Mouse (Mus musculus) ES-E14 (cell line): Measurements from ENCODE around the gene Dnajb5. TPM values are rescaled to one million over a fixed set of nuclear protein-coding genes. Genes with fewer than 3 reads are reported as not detected.
"Not testable (repeated sequence)": the region's sequence is repeated elsewhere in the genome, so short reads cannot be mapped to it uniquely, and the experiment has no call there.

Experiments
- DNase-seq: peaks from one replicate; pipeline ENCODE4 v3.0.0-alpha.2; 2013; ENCODE audit warnings: low read depth, low spot score
- H3K27ac ChIP-seq: 2 replicates; pipeline ENCODE4 v1.5.1; 2012; ENCODE audit warnings: low read depth, mild to moderate bottlenecking, low read length, moderate library complexity, mixed read lengths; ENCODE audit not compliant: poor library complexity, insufficient read depth, severe bottlenecking
- H3K36me3 ChIP-seq: 2 replicates; pipeline ENCODE4 v1.6.1; 2012; ENCODE audit warnings: mild to moderate bottlenecking, low read length, moderate library complexity, mixed read lengths; ENCODE audit not compliant: control insufficient read depth, poor library complexity, insufficient read depth, severe bottlenecking
- H3K4me1 ChIP-seq, 2 experiments: fragments of 150-350 bp in 1 of 2; sonication (generic) in 1 of 2; 2 replicates each; pipeline ENCODE4 v1.6.1; 2012; ENCODE audit warnings: low read length in 2 of 2, mild to moderate bottlenecking in 1 of 2, mixed read lengths in 1 of 2; ENCODE audit not compliant: control insufficient read depth in 2 of 2, insufficient read depth in 2 of 2, poor library complexity in 1 of 2
- H3K4me3 ChIP-seq, 2 experiments: fragments of 150-350 bp in 1 of 2; sonication (generic) in 1 of 2; 2 replicates each; pipeline ENCODE4 v1.5.1; 2012; ENCODE audit warnings: low read length in 2 of 2, low read depth in 1 of 2, mild to moderate bottlenecking in 1 of 2, mixed read lengths in 1 of 2; ENCODE audit not compliant: insufficient read depth in 1 of 2, poor library complexity in 1 of 2, severe bottlenecking in 1 of 2
- H3K9ac ChIP-seq: 2 replicates; pipeline ENCODE4 v1.6.1; 2012; ENCODE audit warnings: low read depth, mild to moderate bottlenecking, low read length, mixed read lengths; ENCODE audit not compliant: poor library complexity, insufficient read depth, severe bottlenecking
- H3K9me3 ChIP-seq: fragments of 150-350 bp; sonication (generic); 2 replicates; pipeline ENCODE4 v1.6.1; 2012; ENCODE audit warnings: low read depth, mild to moderate bottlenecking, low read length; ENCODE audit not compliant: control insufficient read depth, insufficient read depth
- CHD2 ChIP-seq: IDR thresholded peaks from 2 replicates; pipeline ENCODE4 v1.6.1; 2014; ENCODE audit warnings: mild to moderate bottlenecking, low read depth, low read length, inconsistent platforms
- HCFC1 ChIP-seq: IDR thresholded peaks from 2 replicates; pipeline ENCODE4 v1.6.1; 2012; ENCODE audit warnings: low read length, inconsistent platforms, borderline replicate concordance; ENCODE audit not compliant: insufficient read depth
- MAFK ChIP-seq: IDR thresholded peaks from 2 replicates; pipeline ENCODE4 v1.6.1; 2014; ENCODE audit warnings: mild to moderate bottlenecking, low read depth, low read length, inconsistent platforms; ENCODE audit not compliant: insufficient read depth
- ZC3H11A ChIP-seq: IDR thresholded peaks from 2 replicates; pipeline ENCODE4 v1.6.1; 2012; ENCODE audit warnings: low read depth, mild to moderate bottlenecking, inconsistent platforms, low read length, borderline replicate concordance
- ZNF384 ChIP-seq: IDR thresholded peaks from 2 replicates; pipeline ENCODE4 v1.6.1; 2012; ENCODE audit warnings: low read depth, low read length, inconsistent platforms
- in situ Hi-C, 2 experiments: fragments of 600-800 bp; cut with MboI; formaldehyde crosslinking; loops; one replicate each; pipeline ENCODE4 v1.15.1; 2025; ENCODE audit warnings: low sequenced_read_pairs in 2 of 2, inconsistent platforms in 1 of 2; ENCODE audit not compliant: unreplicated experiment in 2 of 2
- total RNA-seq: library from RNA; depleted of rRNA; stranded (reverse); fragments of 300-350 nt; gene quantifications from 2 replicates; pipeline ENCODE4 v1.2.3, GENCODE M21; 2012

Gene Dnajb5
- total RNA-seq, 1 experiment: 13.3 TPM

GRCm38 (mm10) chr4:42978062-42978461 is 28.4 kb downstream of the Dnajb5 start:
- H3K9ac ChIP-seq: no peak overlapping the region
- no peak overlapping the region for H3K27ac ChIP-seq
- TF ChIP-seq ZNF384 (peak; percentile 93), HCFC1 (no peak)
- DNase-seq: no peak
- in situ Hi-C loops: no loop called here
- H3K4me3 ChIP-seq: no peak overlapping the region
- no peaks in the 10 kb centered on the region for H3K4me1 ChIP-seq
- H3K9me3 ChIP-seq: no peaks in the 10 kb centered on the region
- peaks cover 9% of the 10 kb centered on the region for H3K36me3 ChIP-seq

- peaks cover 22% of the 10 kb centered on the region for H3K36me3 ChIP-seq
Observed at GRCm38 (mm10) chr4:42980467-42980866, 30.9 kb downstream of the Dnajb5 start.

GRCm38 (mm10) chr4:42988296-42988695 is 38.7 kb downstream of the Dnajb5 start:
- TF ChIP-seq ZC3H11A: no peak
- TF ChIP-seq CHD2: no peak
- no peak for TF ChIP-seq ZNF384
- TF ChIP-seq HCFC1: no peak
- no peak for TF ChIP-seq MAFK
- in situ Hi-C loops: no loop called here
- no peak overlapping the region for H3K4me3 ChIP-seq
- H3K4me1 ChIP-seq: no peaks in the 10 kb centered on the region
- no peak overlapping the region for H3K27ac ChIP-seq
- peaks cover 43% of the 10 kb centered on the region for H3K36me3 ChIP-seq
- DNase-seq: no peak
- no peak overlapping the region for H3K9ac ChIP-seq
- no peaks in the 10 kb centered on the region for H3K9me3 ChIP-seq

More at GRCm38 (mm10) chr4:42980467-42980866, 30.9 kb downstream of the Dnajb5 start:
- in situ Hi-C loops, H3K4me3 ChIP-seq, H3K9ac ChIP-seq, H3K4me1 ChIP-seq, H3K9me3 ChIP-seq, H3K27ac ChIP-seq, DNase-seq: not testable (repeated sequence)

- Histone ChIP-seq H3K4me1 (peaks cover 5 to 7% of the 10 kb centered on the region in 2 experiments; a peak in 3 of 4 replicates), H3K9me3 (no peaks in the 10 kb centered on the region), H3K9ac (peak overlapping the region; percentile 52; the same call in 1 of the 2 replicates), H3K36me3 (peaks cover 12% of the 10 kb centered on the region), H3K4me3 (no peak overlapping the region), H3K27ac (no peak overlapping the region)
- in situ Hi-C loops: no loop called here
- DNase-seq: no peak
- TF ChIP-seq ZC3H11A (no peak), ZNF384 (no peak), CHD2 (no peak), MAFK (no peak), HCFC1 (no peak)
Observed at GRCm38 (mm10) chr4:42998022-42998421, 48.4 kb downstream of the Dnajb5 start.

GRCm38 (mm10) chr4:42999451-43000140 is 50.0 kb downstream of the Dnajb5 start:
- Histone ChIP-seq H3K4me1 (peaks cover 7 to 8% of the 10 kb centered on the region in 2 experiments; a peak in 3 of 4 replicates), H3K27ac (peak overlapping the region; percentile 95), H3K9me3 (no peaks in the 10 kb centered on the region), H3K9ac (peak overlapping the region; percentile 99), H3K4me3 (peak overlapping the region; percentile 94 to 96), H3K36me3 (peaks cover 4% of the 10 kb centered on the region)
- in situ Hi-C loops: no loop called here
- DNase-seq: peak; percentile 47
- peak; percentile 29; the same call in 1 of the 2 replicates for TF ChIP-seq HCFC1
- no peak for TF ChIP-seq ZC3H11A
- peak; percentile 62; the same call in 1 of the 2 replicates for TF ChIP-seq MAFK
- TF ChIP-seq CHD2: no peak
- TF ChIP-seq ZNF384: no peak
